Mouse (Mus musculus): ENCODE measurements around the gene Sugp2. TPM values are rescaled to one million over a fixed set of nuclear protein-coding genes. Genes with fewer than 3 reads are reported as not detected.

Gene Sugp2
- polyA plus RNA-seq (2017; shearing (Covaris generic)): 10 to 100 TPM; 28.9 to 34.8 TPM

DNA sequence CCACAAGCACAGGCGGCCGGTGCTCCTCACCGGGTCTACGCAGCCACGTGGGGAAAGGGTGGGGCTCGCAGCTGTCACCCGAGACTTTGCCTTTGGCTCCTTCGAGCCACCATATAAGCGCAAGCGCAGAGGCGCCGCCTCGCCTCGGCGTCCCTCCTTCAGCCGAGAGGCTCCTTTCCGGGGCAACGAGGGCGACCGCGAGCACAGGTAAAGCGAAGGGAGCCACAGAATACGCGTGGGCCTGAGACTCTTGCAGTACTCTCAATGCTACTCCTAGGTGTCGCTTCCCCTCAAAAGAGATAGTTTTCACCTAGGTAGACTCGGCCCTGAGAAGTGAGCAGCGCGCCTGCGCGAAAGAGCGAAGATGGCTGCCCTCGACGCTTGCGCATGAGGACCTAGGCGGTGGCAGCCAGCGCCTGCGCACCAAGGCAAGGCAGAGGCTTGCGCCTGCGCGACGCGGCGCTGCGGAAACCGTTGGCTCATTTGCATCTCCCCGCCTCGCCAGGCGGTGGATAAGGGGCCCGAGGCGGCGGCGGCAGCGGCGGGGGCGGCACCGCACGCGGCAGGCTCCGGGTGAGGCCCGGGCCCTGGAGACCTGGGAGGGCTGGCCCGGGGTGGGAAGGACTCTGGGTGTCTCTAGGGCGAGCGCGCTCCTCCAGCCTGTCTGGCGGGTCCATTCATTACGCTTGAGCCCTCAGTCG, at the start of gene Sugp2, which contains the start of gene Armc6:
Sugp2 (plus strand) TSS at position 147 of the 701 bp plus-strand sequence.
Armc6 (minus strand) TSS at position 387 of the 701 bp plus-strand sequence.

DNA sequence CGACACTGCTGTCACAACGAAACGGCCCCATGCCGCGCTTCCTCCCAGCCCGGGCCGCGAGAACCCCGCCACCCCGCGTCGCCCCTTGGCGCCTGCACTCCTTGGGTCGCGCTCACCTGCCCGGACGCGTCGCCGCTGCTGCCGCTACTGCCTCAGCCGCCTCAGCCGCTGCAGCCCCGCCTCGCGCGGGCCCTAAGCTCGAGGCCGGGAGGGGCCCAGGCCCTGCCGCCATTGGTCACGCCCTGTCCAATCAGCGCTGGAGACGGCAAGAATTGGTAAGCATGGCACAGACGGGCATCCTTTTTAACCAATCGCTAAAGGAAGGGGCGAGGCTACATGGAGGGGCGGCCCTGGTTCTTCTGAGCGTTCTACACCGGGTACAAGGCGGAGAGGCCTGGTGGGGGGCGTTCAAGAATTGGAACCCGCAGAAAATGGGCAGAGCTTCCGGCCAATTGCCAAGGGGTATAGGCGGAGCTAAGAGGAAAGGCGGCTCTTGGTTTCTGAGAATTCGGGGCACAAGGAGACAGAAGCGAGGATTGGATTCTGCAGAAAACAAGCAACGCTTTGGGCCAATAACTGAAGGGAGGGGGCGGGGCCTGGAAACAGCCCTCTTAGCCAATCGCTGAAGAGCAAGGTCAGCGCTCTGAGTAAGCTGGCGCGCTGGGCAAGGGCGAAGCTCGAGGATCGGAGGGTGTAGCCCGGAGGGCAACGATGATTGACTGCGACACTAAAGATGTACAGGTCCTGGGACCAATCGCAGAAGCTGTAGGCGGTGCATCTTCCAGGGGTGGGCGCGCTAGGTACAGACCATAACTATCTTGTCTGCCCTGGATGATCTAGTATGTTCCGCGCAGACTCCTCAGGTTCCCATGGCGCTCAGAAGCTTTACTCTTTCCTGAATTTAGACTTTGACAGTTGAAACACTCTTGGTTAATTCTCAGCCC, 21.6 kb upstream of the Sugp2 start, which contains the start of gene Slc25a42:
Slc25a42 (minus strand) TSS at position 194 of the 944 bp plus-strand sequence.

DNA sequence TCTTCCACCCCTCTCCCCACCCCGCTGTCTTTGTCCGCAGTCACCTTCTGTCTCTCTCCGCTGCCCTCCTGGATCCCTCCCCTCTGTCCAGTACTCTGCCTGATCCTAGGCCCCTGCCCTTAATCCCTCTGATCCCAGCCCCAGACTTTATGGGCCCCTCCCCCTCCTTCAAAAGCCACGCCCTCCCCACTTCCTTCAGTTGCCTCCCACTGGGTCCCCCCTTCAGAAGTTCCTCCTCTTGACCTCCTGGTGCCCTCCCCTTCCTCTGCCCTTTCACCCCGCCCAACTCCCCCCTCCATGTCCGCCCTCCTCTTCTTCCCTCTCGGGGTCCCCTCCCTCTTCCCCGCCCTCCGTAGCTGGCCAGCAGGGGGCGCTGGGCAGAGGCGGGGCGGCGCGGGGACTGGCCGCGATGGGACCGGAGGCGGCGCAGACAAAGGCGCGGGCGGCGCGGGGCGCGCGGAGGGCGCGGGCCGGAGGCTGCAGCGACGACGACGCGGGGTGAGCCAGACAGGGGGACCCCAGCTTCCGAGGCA, 48.6 kb downstream of the Sugp2 start, which contains the start of gene Homer3:
Homer3 (plus strand) TSS at position 225 of the 533 bp plus-strand sequence.

DNA sequence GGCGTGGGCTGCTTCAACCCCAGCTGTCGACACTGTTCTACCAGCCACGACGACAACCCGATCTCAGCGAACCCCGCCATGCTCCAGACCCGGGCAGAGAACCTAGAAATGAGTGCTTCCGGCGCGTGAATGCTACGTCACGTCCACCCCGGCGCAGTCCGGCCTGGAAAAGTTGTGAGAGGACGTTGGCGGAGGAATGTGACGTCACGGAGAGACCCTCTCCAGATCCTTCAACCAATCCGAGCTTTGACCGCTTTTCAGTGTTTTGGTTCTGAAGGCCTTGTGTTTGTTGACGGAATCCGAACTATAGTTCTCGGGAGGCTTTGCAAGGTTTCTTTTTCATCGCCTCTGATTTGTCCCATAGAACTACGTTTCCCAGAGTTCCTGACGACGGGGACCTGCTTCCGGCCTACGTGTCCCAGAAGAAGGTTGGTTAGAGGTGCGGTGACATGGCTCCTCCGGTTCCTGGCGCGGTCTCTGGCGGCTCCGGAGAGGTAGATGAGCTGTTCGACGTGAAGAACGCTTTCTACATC, 68.4 kb downstream of the Sugp2 start, which contains the start of the genes Ddx49 and Cope:
Ddx49 (minus strand) TSS at position 132 of the 533 bp plus-strand sequence.
Cope (plus strand) TSS at position 161 of the 533 bp plus-strand sequence.

DNA sequence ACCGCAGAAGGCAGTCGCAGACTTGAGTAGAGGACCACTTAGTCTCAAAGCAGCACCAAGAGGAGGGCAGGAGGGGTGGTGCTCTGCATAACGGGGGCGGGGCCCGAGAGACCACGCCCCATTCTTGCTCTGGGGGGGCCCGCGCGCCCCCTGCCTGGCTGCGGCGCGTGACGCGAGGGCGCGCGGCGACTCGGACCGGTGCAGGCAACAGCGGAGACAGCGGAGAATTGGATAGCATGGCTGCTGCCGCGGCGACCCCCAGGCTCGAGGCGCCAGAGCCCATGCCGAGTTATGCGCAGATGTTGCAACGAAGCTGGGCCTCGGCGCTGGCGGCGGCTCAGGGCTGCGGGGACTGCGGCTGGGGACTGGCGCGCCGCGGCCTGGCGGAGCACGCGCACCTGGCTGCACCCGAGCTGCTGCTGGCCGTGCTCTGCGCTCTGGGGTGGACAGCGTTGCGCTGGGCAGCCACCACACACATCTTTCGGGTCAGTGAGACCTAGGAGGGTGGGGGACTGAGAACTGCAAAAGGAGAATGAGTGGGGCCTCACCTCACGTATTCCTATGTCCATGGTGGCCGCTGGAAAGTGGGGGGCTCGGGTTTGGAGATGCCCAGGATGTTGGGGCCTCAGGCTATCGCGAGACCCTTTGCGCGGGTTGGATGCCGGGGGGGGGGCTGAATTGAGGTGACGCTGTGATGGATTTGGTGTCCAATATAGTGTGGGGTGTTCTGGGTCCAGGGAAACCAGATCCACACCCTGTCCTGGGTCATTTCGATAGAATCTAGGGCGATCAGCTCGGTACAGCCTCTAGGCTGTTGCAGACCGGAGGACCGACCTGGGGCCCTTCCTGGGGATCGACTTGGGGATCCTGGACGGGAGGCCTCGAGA, 81.8 kb downstream of the Sugp2 start, which contains the start of gene Cers1:
Cers1 (plus strand) TSS at position 152 of the 887 bp plus-strand sequence.

DNA sequence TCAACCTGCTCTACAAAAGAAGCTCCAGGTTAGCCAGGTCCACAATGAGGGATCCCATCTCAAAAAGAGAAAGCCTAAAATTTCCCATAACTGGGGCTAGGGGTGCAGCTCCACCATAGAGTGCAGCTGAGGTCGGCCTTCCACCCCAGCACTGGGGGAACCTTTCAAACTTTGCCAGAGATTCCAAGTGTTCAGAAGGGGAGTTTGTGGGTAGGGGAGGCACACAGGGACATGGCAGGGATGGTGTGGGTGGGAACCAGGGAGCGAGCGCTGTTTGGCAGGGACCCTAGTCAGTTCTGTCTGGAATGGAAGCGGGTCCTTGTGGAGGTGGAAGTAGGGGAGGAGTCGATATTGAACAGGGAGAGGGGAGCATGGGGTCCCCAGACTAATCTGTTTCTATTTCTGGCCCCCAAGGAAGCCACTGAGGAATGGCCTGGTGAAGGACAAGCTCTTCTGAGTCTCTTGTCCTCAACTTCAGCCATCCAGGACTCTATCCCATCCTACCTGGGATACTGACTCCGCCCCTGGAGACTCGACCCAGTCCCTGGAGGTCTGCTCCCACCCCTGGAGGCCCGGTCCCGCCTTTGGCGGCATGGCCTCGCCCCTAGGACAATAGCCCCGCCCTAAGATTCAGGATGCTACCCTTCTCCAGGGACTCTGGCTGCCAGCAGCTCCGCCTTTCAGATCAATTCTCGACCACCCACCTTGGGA, 95.3 kb downstream of the Sugp2 start, which contains the start of gene Gdf1:
Gdf1 (plus strand) TSS at position 694 of the 711 bp plus-strand sequence.

Other genes with a start within 250 kb of the Sugp2 start
- gene Gatad2a, start 237.8 kb upstream of the Sugp2 start, polyA plus RNA-seq (2017; shearing (Covaris generic)): 100 to 1,000 TPM in 1 of 2 experiments, 10 to 100 TPM in 1; 90.0 to 122 TPM
- gene Mau2, start 191.5 kb upstream of the Sugp2 start, polyA plus RNA-seq (2017; shearing (Covaris generic)): 10 to 100 TPM; 65.7 to 80.1 TPM
- 10 to 100 TPM; 57.2 to 63.2 TPM for gene Sugp1, start 191.4 kb upstream of the Sugp2 start, polyA plus RNA-seq (2017; shearing (Covaris generic))
- under 1 TPM in 1 of 2 experiments, not detected in 1; 0.30 TPM for gene Tm6sf2, start 161.3 kb upstream of the Sugp2 start, polyA plus RNA-seq (2017; shearing (Covaris generic))
- not detected for gene Hapln4, start 150.8 kb upstream of the Sugp2 start, polyA plus RNA-seq (2017; shearing (Covaris generic))
- under 1 TPM in 1 of 2 experiments, not detected in 1; 0.10 TPM for gene Ncan, start 113.4 kb upstream of the Sugp2 start, polyA plus RNA-seq (2017; shearing (Covaris generic))
- 10 to 100 TPM; 38.4 to 61.7 TPM for gene Nr2c2ap, start 102.9 kb upstream of the Sugp2 start, polyA plus RNA-seq (2017; shearing (Covaris generic))
- 10 to 100 TPM; 25.1 to 31.2 TPM for gene Rfxank, start 95.1 kb upstream of the Sugp2 start, polyA plus RNA-seq (2017; shearing (Covaris generic))
- gene Borcs8, start 94.7 kb upstream of the Sugp2 start, polyA plus RNA-seq (2017; shearing (Covaris generic)): 10 to 100 TPM; 55.4 to 79.7 TPM
- gene Mef2b, start 94.5 kb upstream of the Sugp2 start, polyA plus RNA-seq (2017; shearing (Covaris generic)): 1 to 10 TPM in 1 of 2 experiments, under 1 TPM in 1; 0.81 to 1.1 TPM
- gene Tmem161a, start 61.9 kb upstream of the Sugp2 start, polyA plus RNA-seq (2017; shearing (Covaris generic)): 10 to 100 TPM; 26.0 to 43.0 TPM
- gene Slc25a42, start 21.9 kb upstream of the Sugp2 start, polyA plus RNA-seq (2017; shearing (Covaris generic)): 10 to 100 TPM in 1 of 2 experiments, 1 to 10 TPM in 1; 4.8 to 11.1 TPM
- 10 to 100 TPM; 10.4 to 12.5 TPM for gene Armc6, start 240 bp downstream of the Sugp2 start, polyA plus RNA-seq (2017; shearing (Covaris generic))
- 1 to 10 TPM; 2.9 to 5.7 TPM for gene Homer3, start 48.6 kb downstream of the Sugp2 start, polyA plus RNA-seq (2017; shearing (Covaris generic))
- 10 to 100 TPM; 49.1 to 66.3 TPM for gene Ddx49, start 68.3 kb downstream of the Sugp2 start, polyA plus RNA-seq (2017; shearing (Covaris generic))
- 100 to 1,000 TPM; 346 to 377 TPM for gene Cope, start 68.3 kb downstream of the Sugp2 start, polyA plus RNA-seq (2017; shearing (Covaris generic))
- not detected for gene Cers1, start 81.5 kb downstream of the Sugp2 start, polyA plus RNA-seq (2017; shearing (Covaris generic))
- under 1 TPM; 0.36 to 0.39 TPM for gene Gdf1, start 95.6 kb downstream of the Sugp2 start, polyA plus RNA-seq (2017; shearing (Covaris generic))
- gene Upf1, start 119.1 kb downstream of the Sugp2 start, polyA plus RNA-seq (2017; shearing (Covaris generic)): 10 to 100 TPM; 55.4 to 75.0 TPM
- 1 to 10 TPM; 1.0 to 2.2 TPM for gene Comp, start 139.3 kb downstream of the Sugp2 start, polyA plus RNA-seq (2017; shearing (Covaris generic))
- gene Crtc1, start 205.4 kb downstream of the Sugp2 start, polyA plus RNA-seq (2017; shearing (Covaris generic)): 10 to 100 TPM in 1 of 2 experiments, 1 to 10 TPM in 1; 9.8 to 11.8 TPM
- gene Klhl26, start 242.7 kb downstream of the Sugp2 start, polyA plus RNA-seq (2017; shearing (Covaris generic)): 10 to 100 TPM; 10.3 to 17.8 TPM